Mouse (Mus musculus) embryonic facial prominence, embryonic 13.5 days (tissue): ENCODE data around the gene Sel1l3. TPM values are rescaled to one million over a fixed set of nuclear protein-coding genes. Genes with fewer than 3 reads are reported as not detected.
A peak's percentile ranks its signal among the peaks of the same experiment; 100 is the strongest.

Source experiments
- ATAC-seq: fragments of 200-750 bp; cut with Nextera tagmentation; 2 replicates; pipeline ENCODE4 v1.8.0; 2017; ENCODE audit warnings: low read depth; ENCODE audit not compliant: insufficient number of reproducible peaks, insufficient read depth, low FRiP score, low TSS enrichment
- H3K27ac ChIP-seq: fragments of 300-500 bp; sonication (generic); 2 replicates; pipeline ENCODE4 v1.5.1; 2015; ENCODE audit warnings: moderate library complexity, mild to moderate bottlenecking, inconsistent platforms
- H3K27me3 ChIP-seq: fragments of 300-500 bp; sonication (generic); 2 replicates; pipeline ENCODE4 v1.6.1; 2015; ENCODE audit warnings: mild to moderate bottlenecking, inconsistent platforms
- H3K36me3 ChIP-seq: fragments of 300-500 bp; sonication (generic); 2 replicates; pipeline ENCODE4 v1.6.1; 2015; ENCODE audit warnings: mild to moderate bottlenecking, inconsistent platforms
- H3K4me1 ChIP-seq: fragments of 300-500 bp; sonication (generic); 2 replicates; pipeline ENCODE4 v1.6.1; 2015; ENCODE audit warnings: inconsistent platforms
- H3K4me2 ChIP-seq: fragments of 300-500 bp; sonication (generic); 2 replicates; pipeline ENCODE4 v1.6.1; 2015; ENCODE audit warnings: moderate library complexity, mild to moderate bottlenecking, inconsistent platforms
- H3K4me3 ChIP-seq: fragments of 300-500 bp; sonication (generic); 2 replicates; pipeline ENCODE4 v1.5.1; 2015; ENCODE audit warnings: mild to moderate bottlenecking, inconsistent platforms
- H3K9ac ChIP-seq: fragments of 300-500 bp; sonication (generic); 2 replicates; pipeline ENCODE4 v1.6.1; 2015; ENCODE audit warnings: mild to moderate bottlenecking, inconsistent platforms
- H3K9me3 ChIP-seq: fragments of 300-500 bp; sonication (generic); 2 replicates; pipeline ENCODE4 v1.6.1; 2016; ENCODE audit warnings: inconsistent platforms
- WGBS: fragments of 180-500 bp; shearing (Covaris S2); methylation state at CpG from one replicate; pipeline ENCODE4 v1.1.7; 2015; ENCODE audit warnings: mixed read lengths; 5-methylcytosine and 5-hydroxymethylcytosine counted together
- polyA plus RNA-seq: library from polyadenylated mRNA; unstranded; fragments of >200 nt; fragmentation: Nextera tagmentation; extraction: Ambion mirVana; gene quantifications from 2 replicates; pipeline ENCODE4 v1.2.1, GENCODE M21; 2015

The Sel1l3 gene
- polyA plus RNA-seq, 1 experiment from 2014 or later = 1.0 TPM

GRCm38 (mm10) chr5:53241109-53241508 is 27.4 kb upstream of the Sel1l3 start:
- no peak overlapping the region for H3K27ac ChIP-seq
- H3K27me3 ChIP-seq = no peaks in the 10 kb centered on the region
- H3K4me3 ChIP-seq = no peak overlapping the region
- H3K9ac ChIP-seq = no peak overlapping the region
- no peaks in the 10 kb centered on the region for H3K36me3 ChIP-seq
- no peaks in the 10 kb centered on the region for H3K9me3 ChIP-seq
- H3K4me1 ChIP-seq = 0 out of 2 replicates have a peak, but pooled peaks cover 6% of the 10 kb centered on the region
- no peak for ATAC-seq
- no peak overlapping the region for H3K4me2 ChIP-seq
- 55% methylated on average over 2 of the region's 2 CpGs for WGBS

- H3K4me2 ChIP-seq = no peak overlapping the region
- no peaks in the 10 kb centered on the region for H3K36me3 ChIP-seq
- H3K4me3 ChIP-seq = no peak overlapping the region
- H3K27ac ChIP-seq = no peak overlapping the region
- no peak for ATAC-seq
- WGBS = 47% methylated on average over 11 of the region's 11 CpGs
- H3K9me3 ChIP-seq = no peaks in the 10 kb centered on the region
- H3K9ac ChIP-seq = no peak overlapping the region
- H3K27me3 ChIP-seq = no peaks in the 10 kb centered on the region
- H3K4me1 ChIP-seq = peaks cover 10% of the 10 kb centered on the region
Observed at GRCm38 (mm10) chr5:53239831-53240440, 26.2 kb upstream of the Sel1l3 start.

GRCm38 (mm10) chr5:53239189-53239588 is 25.5 kb upstream of the Sel1l3 start:
- Histone ChIP-seq H3K9me3 (no peaks in the 10 kb centered on the region), H3K9ac (no peak overlapping the region), H3K4me3 (no peak overlapping the region), H3K36me3 (no peaks in the 10 kb centered on the region), H3K4me1 (peaks cover 10% of the 10 kb centered on the region), H3K27ac (no peak overlapping the region), H3K4me2 (no peak overlapping the region), H3K27me3 (no peaks in the 10 kb centered on the region)
- ATAC-seq = no peak
- WGBS = 78% methylated on average over 7 of the region's 7 CpGs

GRCm38 (mm10) chr5:53238761-53239160 is 25.0 kb upstream of the Sel1l3 start:
- no peak overlapping the region for H3K9ac ChIP-seq
- no peak overlapping the region for H3K4me3 ChIP-seq
- no peak for ATAC-seq
- H3K9me3 ChIP-seq = no peaks in the 10 kb centered on the region
- 70% methylated on average over 7 of the region's 7 CpGs for WGBS
- H3K27me3 ChIP-seq = no peaks in the 10 kb centered on the region
- H3K36me3 ChIP-seq = no peaks in the 10 kb centered on the region
- no peak overlapping the region for H3K27ac ChIP-seq
- H3K4me1 ChIP-seq = peaks cover 10% of the 10 kb centered on the region
- no peak overlapping the region for H3K4me2 ChIP-seq

GRCm38 (mm10) chr5:53236749-53237148 is 23.0 kb upstream of the Sel1l3 start:
- no peaks in the 10 kb centered on the region for H3K36me3 ChIP-seq
- H3K4me1 ChIP-seq = peaks cover 10% of the 10 kb centered on the region
- WGBS = 79% methylated on average over 7 of the region's 8 CpGs
- ATAC-seq = no peak
- no peaks in the 10 kb centered on the region for H3K27me3 ChIP-seq
- H3K4me3 ChIP-seq = no peak overlapping the region
- H3K27ac ChIP-seq = no peak overlapping the region
- no peak overlapping the region for H3K9ac ChIP-seq
- no peaks in the 10 kb centered on the region for H3K9me3 ChIP-seq
- H3K4me2 ChIP-seq = no peak overlapping the region

- ATAC-seq = no peak
- Histone ChIP-seq H3K9me3 (no peaks in the 10 kb centered on the region), H3K27me3 (no peaks in the 10 kb centered on the region), H3K36me3 (no peaks in the 10 kb centered on the region), H3K4me1 (peaks cover 10% of the 10 kb centered on the region), H3K9ac (no peak overlapping the region), H3K4me2 (no peak overlapping the region), H3K4me3 (no peak overlapping the region), H3K27ac (no peak overlapping the region)
- 41% methylated on average over 5 of the region's 5 CpGs for WGBS
Observed at GRCm38 (mm10) chr5:53236136-53236535, 22.4 kb upstream of the Sel1l3 start.

GRCm38 (mm10) chr5:53235551-53235950 is 21.8 kb upstream of the Sel1l3 start:
- 13% methylated on average over 4 of the region's 4 CpGs for WGBS
- Histone ChIP-seq H3K9me3 (no peaks in the 10 kb centered on the region), H3K27ac (no peak overlapping the region), H3K4me3 (no peak overlapping the region), H3K9ac (no peak overlapping the region), H3K27me3 (no peaks in the 10 kb centered on the region), H3K36me3 (no peaks in the 10 kb centered on the region), H3K4me2 (no peak overlapping the region), H3K4me1 (peaks cover 10% of the 10 kb centered on the region)
- ATAC-seq = no peak

- no peaks in the 10 kb centered on the region for H3K27me3 ChIP-seq
- H3K4me1 ChIP-seq = peaks cover 2% of the 10 kb centered on the region
- no peak overlapping the region for H3K4me2 ChIP-seq
- ATAC-seq = no peak
- 45% methylated on average over 4 of the region's 4 CpGs for WGBS
- no peak overlapping the region for H3K4me3 ChIP-seq
- H3K36me3 ChIP-seq = no peaks in the 10 kb centered on the region
- H3K27ac ChIP-seq = no peak overlapping the region
- H3K9ac ChIP-seq = no peak overlapping the region
- no peaks in the 10 kb centered on the region for H3K9me3 ChIP-seq
Observed at GRCm38 (mm10) chr5:53230560-53230959, 16.8 kb upstream of the Sel1l3 start.

GRCm38 (mm10) chr5:53225434-53225833 is 11.7 kb upstream of the Sel1l3 start:
- ATAC-seq = no peak
- WGBS = 89% methylated on average over 13 of the region's 13 CpGs
- H3K27me3 ChIP-seq = no peaks in the 10 kb centered on the region

GRCm38 (mm10) chr5:53214801-53215200 is 1.1 kb upstream of the Sel1l3 start:
- ATAC-seq = no peak
- Histone ChIP-seq H3K36me3 (no peaks in the 10 kb centered on the region), H3K9me3 (no peaks in the 10 kb centered on the region), H3K4me3 (no peak overlapping the region), H3K27ac (no peak overlapping the region), H3K4me1 (peaks cover 12% of the 10 kb centered on the region), H3K27me3 (peaks cover 64% of the 10 kb centered on the region), H3K9ac (no peak overlapping the region), H3K4me2 (no peak overlapping the region)
- WGBS = 5% methylated on average over 1 of the region's 1 CpGs

More at GRCm38 (mm10) chr5:53225434-53225833, 11.7 kb upstream of the Sel1l3 start:
- no peak overlapping the region for H3K27ac ChIP-seq
- no peaks in the 10 kb centered on the region for H3K9me3 ChIP-seq
- no peak overlapping the region for H3K4me2 ChIP-seq
- H3K4me3 ChIP-seq = no peak overlapping the region
- H3K36me3 ChIP-seq = no peaks in the 10 kb centered on the region
- no peaks in the 10 kb centered on the region for H3K4me1 ChIP-seq
- H3K9ac ChIP-seq = no peak overlapping the region

- Histone ChIP-seq H3K4me2 (peak overlapping the region; percentile 100; the same call in 1 of the 2 replicates), H3K27ac (no peak overlapping the region), H3K9me3 (no peaks in the 10 kb centered on the region), H3K36me3 (no peaks in the 10 kb centered on the region), H3K9ac (no peak overlapping the region), H3K4me1 (peaks cover 12% of the 10 kb centered on the region), H3K27me3 (peaks cover 64% of the 10 kb centered on the region), H3K4me3 (peak overlapping the region; percentile 66; the same call in 1 of the 2 replicates)
- 14% methylated on average over 5 of the region's 5 CpGs for WGBS
- ATAC-seq = no peak
Observed at GRCm38 (mm10) chr5:53214362-53214761, 635 bp upstream of the Sel1l3 start.

- ATAC-seq = peak; percentile 13; the same call in 1 of the 2 replicates
- H3K27ac ChIP-seq = no peak overlapping the region
- H3K4me1 ChIP-seq = peaks cover 12% of the 10 kb centered on the region
- H3K4me2 ChIP-seq = peak overlapping the region; percentile 100
- H3K9me3 ChIP-seq = no peaks in the 10 kb centered on the region
- H3K27me3 ChIP-seq = peaks cover 64% of the 10 kb centered on the region
- no peaks in the 10 kb centered on the region for H3K36me3 ChIP-seq
- peak overlapping the region; percentile 66 for H3K4me3 ChIP-seq
- under 1% methylated on average over 68 of the region's 99 CpGs for WGBS
- H3K9ac ChIP-seq = peak overlapping the region; percentile 70
Observed at GRCm38 (mm10) chr5:53212782-53213710, 681 bp downstream of the Sel1l3 start.
